In the genomic region with DNA sequence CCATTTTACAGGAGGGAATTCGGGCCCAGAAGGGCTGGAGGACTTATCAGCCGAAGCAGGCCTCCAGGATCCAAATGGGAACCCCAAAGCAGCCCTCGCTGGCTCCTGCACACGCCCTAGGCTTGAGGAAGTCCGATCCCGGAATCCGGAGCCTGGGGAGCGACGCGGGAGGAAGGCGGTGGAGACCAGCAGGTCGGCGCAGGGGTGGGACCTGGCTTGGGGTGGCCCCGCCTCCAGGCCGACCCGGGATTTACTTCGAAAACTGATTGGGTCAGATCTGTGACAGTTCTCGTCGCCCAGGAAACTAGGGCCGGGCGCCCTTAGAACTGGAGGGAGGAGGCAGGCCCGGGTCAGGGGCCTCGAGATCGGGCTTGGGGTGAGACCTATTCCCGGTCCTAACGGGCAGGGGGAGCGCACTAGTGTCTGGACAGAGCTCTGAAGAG, we compare ENCODE assay signal across 7 mouse cellular contexts. TPM values are rescaled to one million over a fixed set of nuclear protein-coding genes. Genes with fewer than 3 reads are reported as not detected.
A peak's percentile ranks its signal among the peaks of the same experiment; 100 is the strongest.
DNase-seq lines count a peak whose midpoint lies in the region; ATAC-seq lines count a peak whose summit lies in the region.

A gene (minus strand): TSS at position 232 of the 443 bp plus-strand sequence.

- 0% methylated on average over 27 of the region's 27 CpGs for WGBS in limb, embryonic 10.5 days
- WGBS in midbrain, embryonic 13.5 days: under 1% methylated on average over 27 of the region's 27 CpGs

- H3K4me3 ChIP-seq in limb, embryonic 10.5 days: peak within 1 kb of the TSS; percentile 86
- H3K4me3 ChIP-seq in midbrain, embryonic 13.5 days (replicated peaks): peak within 1 kb of the TSS; percentile 83

- peak within 1 kb of the TSS; percentile 99 for H3K4me2 ChIP-seq in midbrain, embryonic 13.5 days (replicated peaks)

- no peaks in the 10 kb centered on the region for H3K9me3 ChIP-seq in limb, embryonic 10.5 days (replicated peaks)
- H3K9me3 ChIP-seq in midbrain, embryonic 13.5 days: no peaks in the 10 kb centered on the region

- H3K36me3 ChIP-seq in limb, embryonic 10.5 days: peaks cover 3% of the 10 kb centered on the region
- H3K36me3 ChIP-seq in midbrain, embryonic 13.5 days: peaks cover 13% of the 10 kb centered on the region

- DNase-seq in adrenal gland, adult 8-10 months: peak; percentile 96
- DNase-seq in embryo, embryonic 9.5 days (ENCODE audit: extremely low spot score): peak; percentile 91
- DNase-seq in gonadal fat pad, adult 2 months (ENCODE audit: low read depth): no peak
- peak; percentile 98 for DNase-seq in kidney, adult 11 months
- DNase-seq in limb, embryonic 10.5 days (ENCODE audit: low spot score): peak; percentile 89
- DNase-seq in spleen, adult 12 weeks (ENCODE audit: low spot score): peak; percentile 89

- H3K27ac ChIP-seq in limb, embryonic 10.5 days: peak within 1 kb of the TSS; percentile 92
- peak within 1 kb of the TSS; percentile 98 for H3K27ac ChIP-seq in midbrain, embryonic 13.5 days

- peak within 1 kb of the TSS; percentile 96 for H3K9ac ChIP-seq in midbrain, embryonic 13.5 days (replicated peaks)

- H3K27me3 ChIP-seq in limb, embryonic 10.5 days (ENCODE audit: low read depth, poor library complexity, severe bottlenecking): peaks cover 28% of the 10 kb centered on the region
- no peaks in the 10 kb centered on the region for H3K27me3 ChIP-seq in midbrain, embryonic 13.5 days

- peak; percentile 85 for ATAC-seq in midbrain, embryonic 13.5 days

- H3K4me1 ChIP-seq in limb, embryonic 10.5 days: peaks cover 25% of the 10 kb centered on the region
- peaks cover 50% of the 10 kb centered on the region for H3K4me1 ChIP-seq in midbrain, embryonic 13.5 days (replicated peaks)

RNA-seq across cellular contexts. Expression of the gene that starts here (rescaled TPM):
- total RNA-seq in adrenal gland, adult 8-10 months (2022): 10 to 100 TPM; 55.6 to 66.1 (median 63.4) TPM
- 85.1 and 89.1 TPM in 2 replicates for polyA plus RNA-seq in gonadal fat pad, adult 2 months (2012; rRNA removed)
- 21.6 and 24.4 TPM in 2 replicates for polyA plus RNA-seq in limb, embryonic 10.5 days (2016; fragmentation: Nextera tagmentation; extraction: Ambion mirVana)
- 46.1 and 50.3 TPM in 2 replicates for polyA plus RNA-seq in midbrain, embryonic 13.5 days (2015; fragmentation: Nextera tagmentation; extraction: Ambion mirVana)
